Mouse (Mus musculus) gastrocnemius, postnatal 4 days (tissue): Measurements from ENCODE around the gene Gm21988. TPM values are rescaled to one million over a fixed set of nuclear protein-coding genes. Genes with fewer than 3 reads are reported as not detected.

ENCODE experiments used
- DNase-seq, 2 experiments: peaks; one replicate each; pipeline ENCODE4 v3.0.0; 2021 to 2022; ENCODE audit warnings: low spot score in 2 of 2, mixed read lengths in 2 of 2
- microRNA-seq: library from miRNA; unstranded; fragments of <30 nt; microRNA quantifications from one replicate; pipeline ENCODE4 v1.2.0, GENCODE M21; 2021
- total RNA-seq, 2 experiments: library from RNA; stranded (reverse); gene quantifications; 2 replicates each; pipeline ENCODE4 v1.2.3; 2021

The Gm21988 gene
- total RNA-seq, 2 experiments from 2014 or later: 2.5 to 4.1 TPM

DNA sequence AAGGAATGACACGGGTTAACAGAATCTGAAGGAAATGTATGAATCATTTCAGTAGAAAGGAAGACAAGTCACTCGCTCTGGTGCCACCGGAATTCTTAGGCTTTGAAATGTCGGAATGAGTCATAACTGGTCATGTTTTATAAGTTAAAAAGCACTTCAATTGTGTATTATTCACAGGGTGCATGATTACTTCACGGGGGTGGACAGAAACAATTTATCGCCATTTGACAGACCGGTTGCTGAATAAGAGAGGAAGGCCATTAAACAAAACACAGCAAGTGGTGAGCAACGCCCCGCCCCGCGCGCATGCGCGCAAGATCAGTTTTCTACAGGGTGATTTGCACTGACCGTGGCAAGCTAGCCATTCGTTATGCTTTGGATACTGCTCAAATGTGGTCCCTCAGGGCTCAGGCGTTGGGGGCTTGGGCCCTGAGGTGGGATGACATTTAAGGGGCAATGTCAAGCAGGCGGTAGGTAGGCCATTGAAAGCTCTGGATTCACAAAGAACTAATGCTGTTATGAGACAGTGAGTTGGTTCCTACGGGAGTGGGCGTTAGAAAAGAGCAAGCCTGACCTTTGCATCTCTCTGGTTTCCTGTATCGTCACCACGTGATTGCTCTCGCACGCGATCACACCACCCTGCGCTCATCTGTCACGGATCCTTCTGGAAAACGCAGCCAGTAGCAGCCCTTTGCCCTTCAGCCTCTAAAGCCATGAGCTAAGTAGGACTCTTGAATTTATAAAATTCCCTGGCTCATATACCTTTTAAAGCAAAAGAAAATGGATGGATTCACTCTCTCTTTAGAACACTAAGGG, 50.1 kb downstream of the Gm21988 start:
- no peak for DNase-seq

Small RNAs within 50 kb of the gene (microRNA-seq; reads per million reads assigned to microRNA genes)
- 1,016 reads per million, percentile 76 among the genes with 10 or more reads in this experiment for gene Mir195a
- gene Mir497: not detected
- gene Mir497b: not detected

Other genes starting within 250 kb of the Gm21988 start
- gene Gabarap, start 248.7 kb downstream of the Gm21988 start, total RNA-seq: 100 to 1,000 TPM; 234 to 246 TPM
- gene Phf23, start 244.1 kb downstream of the Gm21988 start, total RNA-seq: 10 to 100 TPM; 31.5 to 34.7 TPM
- 10 to 100 TPM; 19.1 to 22.8 TPM for gene Dvl2, start 239.2 kb downstream of the Gm21988 start, total RNA-seq
- 100 to 1,000 TPM; 233 to 241 TPM for gene Acadvl, start 224.4 kb downstream of the Gm21988 start, total RNA-seq
- gene Dlg4, start 222.9 kb downstream of the Gm21988 start, total RNA-seq: 10 to 100 TPM; 23.9 to 33.8 TPM
- under 1 TPM in 1 of 2 experiments, not detected in 1; 0.62 TPM for gene Asgr1, start 185.7 kb downstream of the Gm21988 start, total RNA-seq
- gene Asgr2, start 147.2 kb downstream of the Gm21988 start, total RNA-seq: under 1 TPM in 1 of 2 experiments, not detected in 1; 0.62 TPM
- gene Mgl2, start 109.5 kb downstream of the Gm21988 start, total RNA-seq: 1 to 10 TPM; 2.8 to 4.2 TPM
- 10 to 100 TPM in 1 of 2 experiments, 1 to 10 TPM in 1; 8.6 to 10.5 TPM for gene Clec10a, start 83.6 kb downstream of the Gm21988 start, total RNA-seq
- gene Slc16a11, start 27.1 kb downstream of the Gm21988 start, total RNA-seq: not detected
- 1 to 10 TPM; 2.6 to 3.2 TPM for gene Slc16a13, start 18.8 kb downstream of the Gm21988 start, total RNA-seq
- 10 to 100 TPM; 20.2 to 22.2 TPM for gene Bcl6b, start 10.0 kb downstream of the Gm21988 start, total RNA-seq
- gene 0610010K14Rik, start 1.9 kb downstream of the Gm21988 start, total RNA-seq: 10 to 100 TPM; 51.4 to 56.9 TPM
- 100 to 1,000 TPM in 1 of 2 experiments, 10 to 100 TPM in 1; 83.0 to 103 TPM for gene Rnasek, start within 50 bp of the Gm21988 start, total RNA-seq
- 1 to 10 TPM; 1.3 to 1.7 TPM for gene Alox12, start 15.5 kb upstream of the Gm21988 start, total RNA-seq
- under 1 TPM in 1 of 2 experiments, not detected in 1; 0.13 TPM for gene Alox12e, start 82.8 kb upstream of the Gm21988 start, total RNA-seq
- gene Alox15, start 112.2 kb upstream of the Gm21988 start, total RNA-seq: under 1 TPM; 0.13 to 0.25 TPM
- 10 to 100 TPM; 26.1 to 26.5 TPM for gene Pelp1, start 170.2 kb upstream of the Gm21988 start, total RNA-seq
- gene Arrb2, start 192.8 kb upstream of the Gm21988 start, total RNA-seq: 10 to 100 TPM; 20.4 to 24.7 TPM
- gene Med11, start 212.1 kb upstream of the Gm21988 start, total RNA-seq: 10 to 100 TPM; 11.2 TPM
- 1 to 10 TPM in 1 of 2 experiments, under 1 TPM in 1; 0.96 to 1.3 TPM for gene Zmynd15, start 219.6 kb upstream of the Gm21988 start, total RNA-seq
- gene Cxcl16, start 220.2 kb upstream of the Gm21988 start, total RNA-seq: 1 to 10 TPM; 5.0 to 5.1 TPM